Mouse (Mus musculus) forebrain, embryonic 16.5 days (tissue): ENCODE measurements around the gene Zfp423. TPM values are rescaled to one million over a fixed set of nuclear protein-coding genes. Genes with fewer than 3 reads are reported as not detected.

Experiments used
- polyA plus RNA-seq: library from polyadenylated mRNA; unstranded; fragments of >200 nt; fragmentation: Nextera tagmentation; extraction: Ambion mirVana; gene quantifications from 2 replicates; pipeline ENCODE4 v1.2.1, GENCODE M21; 2015

Zfp423 gene
- polyA plus RNA-seq, 1 experiment from 2014 or later = 20.6 TPM

Other genes with a start within 250 kb of the Zfp423 start
- 48.7 and 53.8 TPM in 2 replicates for gene Cnep1r1, start 159.2 kb upstream of the Zfp423 start, polyA plus RNA-seq
- 40.3 and 41.8 TPM in 2 replicates for gene Heatr3, start 178.3 kb upstream of the Zfp423 start, polyA plus RNA-seq
- 9.3 and 11.1 TPM in 2 replicates for gene Tent4b, start 239.6 kb upstream of the Zfp423 start, polyA plus RNA-seq